ENCODE assay signal across 19 mouse cellular contexts in genomic region chr10:74008836-74009235, GRCm38 (mm10).
DNase-seq lines count a peak whose midpoint lies in the region; ATAC-seq and TF ChIP-seq lines count a peak whose summit lies in the region.
"Had no signal": no experiment of that assay in that cellular context is flagged by ENCODE, and none has a peak within 500 bp of the region (broad histone marks: within the 10 kb centered on the region; RNA-seq: fewer than 3 reads in every experiment).

No protein-coding gene starts in this region.

- intact Hi-C loops in heart, postnatal 25 days (cut with DNase I): no loop called here

- no peaks in the 10 kb centered on the region for H3K9me3 ChIP-seq in midbrain, postnatal 0 days (ENCODE audit: low read length)
- H3K9me3 ChIP-seq in midbrain, embryonic 15.5 days: no peaks in the 10 kb centered on the region
- H3K9me3 ChIP-seq: heart, embryonic 12.5 days; midbrain, embryonic 12.5 days had no signal

- no peak for TF ChIP-seq POLR2A in cerebellum, adult 2 months (IDR thresholded peaks at IDR 0.05; ENCODE audit: borderline replicate concordance, insufficient read depth, low read length)

- H3K4me1 ChIP-seq in midbrain, postnatal 0 days (ENCODE audit: insufficient read depth, low read length): no peaks in the 10 kb centered on the region
- H3K4me1 ChIP-seq in midbrain, embryonic 15.5 days: no peaks in the 10 kb centered on the region
- H3K4me1 ChIP-seq in cerebellum, adult 2 months (ENCODE audit: control insufficient read depth, insufficient read depth, low read length): no peaks in the 10 kb centered on the region
- H3K4me1 ChIP-seq: heart, embryonic 12.5 days; midbrain, embryonic 12.5 days had no signal

- TF ChIP-seq CTCF in midbrain, postnatal 0 days (IDR thresholded peaks at IDR 0.05): no peak
- TF ChIP-seq CTCF in cerebellum, adult 2 months (IDR thresholded peaks at IDR 0.05; ENCODE audit: borderline replicate concordance, insufficient read depth, low read depth, low read length): no peak

- no peaks in the 10 kb centered on the region for H3K36me3 ChIP-seq in midbrain, postnatal 0 days (ENCODE audit: insufficient read depth, low read length)
- H3K36me3 ChIP-seq in midbrain, embryonic 15.5 days (replicated peaks): no peaks in the 10 kb centered on the region
- H3K36me3 ChIP-seq: heart, embryonic 12.5 days; midbrain, embryonic 12.5 days had no signal

- H3K9ac ChIP-seq in midbrain, postnatal 0 days (replicated peaks; ENCODE audit: low read length, poor library complexity, severe bottlenecking): no peak overlapping the region
- no peak overlapping the region for H3K9ac ChIP-seq in midbrain, embryonic 15.5 days
- H3K9ac ChIP-seq: heart, embryonic 12.5 days; midbrain, embryonic 12.5 days had no signal

- DNase-seq in midbrain, postnatal 0 days (ENCODE audit: low spot score): peak; percentile 59
- peak; percentile 88 to 94 for DNase-seq in cerebellum, adult 2 months
- peak; percentile 13 for DNase-seq in layer of hippocampus, adult 11-12 months (ENCODE audit: low spot score)
- DNase-seq in telencephalon, adult 2 months (ENCODE audit: low read depth, low spot score): peak; percentile 2
- no peak for DNase-seq in lung, postnatal 25 days (ENCODE audit: low spot score)
- DNase-seq in heart, postnatal 25 days (ENCODE audit: low spot score): no peak
- DNase-seq: adrenal gland, adult 8-10 months; embryo, embryonic 11 days; gastrocnemius, postnatal 36 days; kidney, postnatal 14 days; liver; lung, adult 18-20 months; lung, postnatal 4 days; right cerebral cortex, postnatal 4 days; thymus, adult 18-20 months had no signal

- no peak overlapping the region for H3K4me2 ChIP-seq in midbrain, postnatal 0 days (ENCODE audit: low read depth, low read length, poor library complexity, severe bottlenecking)
- no peak overlapping the region for H3K4me2 ChIP-seq in midbrain, embryonic 15.5 days
- H3K4me2 ChIP-seq: heart, embryonic 12.5 days; midbrain, embryonic 12.5 days had no signal

- ATAC-seq in midbrain, postnatal 0 days (ENCODE audit: low FRiP score): no peak
- no peak for ATAC-seq in midbrain, embryonic 15.5 days (replicated peaks)
- ATAC-seq: intestine, postnatal 0 days had no signal

- H3K4me3 ChIP-seq in midbrain, postnatal 0 days (ENCODE audit: low read depth, low read length): no peak overlapping the region
- no peak overlapping the region for H3K4me3 ChIP-seq in midbrain, embryonic 15.5 days
- no peak overlapping the region for H3K4me3 ChIP-seq in cerebellum, adult 2 months (replicated peaks; ENCODE audit: insufficient read depth, low read depth, low read length)
- H3K4me3 ChIP-seq: heart, embryonic 12.5 days; midbrain, embryonic 12.5 days had no signal

- H3K27ac ChIP-seq in midbrain, postnatal 0 days (ENCODE audit: low read depth, low read length): no peak overlapping the region
- H3K27ac ChIP-seq in midbrain, embryonic 15.5 days: no peak overlapping the region
- no peak overlapping the region for H3K27ac ChIP-seq in cerebellum, adult 2 months (ENCODE audit: insufficient read depth, low read length)
- H3K27ac ChIP-seq: midbrain, embryonic 12.5 days had no signal

- WGBS in midbrain, postnatal 0 days: 55% methylated on average over 1 of the region's 1 CpGs
- 58% methylated on average over 1 of the region's 1 CpGs for WGBS in midbrain, embryonic 15.5 days
- WGBS in cerebellum, adult 2 months: 2% methylated on average over 1 of the region's 1 CpGs

- no peaks in the 10 kb centered on the region for H3K27me3 ChIP-seq in midbrain, postnatal 0 days (ENCODE audit: insufficient read depth, low read length)
- H3K27me3 ChIP-seq in midbrain, embryonic 15.5 days (replicated peaks): no peaks in the 10 kb centered on the region
- no peaks in the 10 kb centered on the region; the same call in 1 of the 2 replicates for H3K27me3 ChIP-seq in cerebellum, adult 2 months (ENCODE audit: control insufficient read depth, insufficient read depth, low read length)
- H3K27me3 ChIP-seq: heart, embryonic 12.5 days; midbrain, embryonic 12.5 days had no signal

Comparison
In these comparisons a context has a peak if more than half of its experiments do, and no peak if none do; other contexts are left out.
1. DNase-seq: peak in midbrain, postnatal 0 days (single experiment), cerebellum, adult 2 months (2 of 2), layer of hippocampus, adult 11-12 months (single experiment) and telencephalon, adult 2 months (single experiment); none in lung, postnatal 25 days (single experiment) and heart, postnatal 25 days (single experiment).